Mouse (Mus musculus) left cerebral cortex, adult 2 months (tissue): ENCODE data around the gene Mrc1. TPM values are rescaled to one million over a fixed set of nuclear protein-coding genes. Genes with fewer than 3 reads are reported as not detected.

Experiments used
- DNase-seq, 2 experiments: peaks; one replicate each; pipeline ENCODE4 v3.0.0; 2021 to 2022; ENCODE audit warnings: low spot score in 2 of 2, mixed read lengths in 1 of 2; ENCODE audit errors: extremely low spot score in 1 of 2
- H3K27ac ChIP-seq: fragments of 200-600 bp; 2 replicates; pipeline ENCODE4 v1.8.1; 2022
- H3K4me3 ChIP-seq: fragments of 200-600 bp; 2 replicates; pipeline ENCODE4 v1.8.1; 2022
- CTCF ChIP-seq: fragments of 200-600 bp; IDR thresholded peaks from 2 replicates; pipeline ENCODE4 v1.8.1; 2022; ENCODE audit warnings: antibody characterized with exemption, mild to moderate bottlenecking, moderate library complexity
- intact Hi-C: fragments of 180-260 bp; cut with DNase I; formaldehyde crosslinking; loops from one replicate; pipeline ENCODE4 v1.15.1; 2025
- total RNA-seq, 2 experiments: library from RNA; stranded (reverse); gene quantifications; 2 replicates each; pipeline ENCODE4 v1.2.3; 2021

The Mrc1 gene
- total RNA-seq, 2 experiments from 2014 or later, result 5.3 to 6.1 TPM

DNA sequence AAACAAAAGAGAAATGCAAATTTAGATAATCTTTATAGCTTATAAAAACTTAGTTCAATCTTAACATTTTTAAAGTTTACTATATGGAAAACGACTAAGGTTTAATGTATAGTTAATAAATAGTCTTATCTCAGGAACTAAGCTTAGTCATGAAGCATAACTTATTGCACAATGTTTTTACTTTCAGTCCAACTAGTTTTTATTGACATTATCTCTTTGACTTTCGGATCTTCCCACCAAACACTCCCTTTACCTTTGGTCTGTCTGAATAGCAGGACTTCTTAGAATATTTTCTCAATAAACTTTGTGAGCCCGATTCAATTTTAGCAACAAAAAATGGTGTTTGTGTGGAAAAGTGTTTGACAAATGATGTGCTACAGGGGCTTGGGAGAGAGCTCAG is 12.5 kb upstream of the Mrc1 start:
- TF ChIP-seq CTCF, result no peak
- intact Hi-C loops, result no loop called here
- no peak overlapping the region for H3K27ac ChIP-seq
- no peak overlapping the region for H3K4me3 ChIP-seq
- no peak for DNase-seq

DNA sequence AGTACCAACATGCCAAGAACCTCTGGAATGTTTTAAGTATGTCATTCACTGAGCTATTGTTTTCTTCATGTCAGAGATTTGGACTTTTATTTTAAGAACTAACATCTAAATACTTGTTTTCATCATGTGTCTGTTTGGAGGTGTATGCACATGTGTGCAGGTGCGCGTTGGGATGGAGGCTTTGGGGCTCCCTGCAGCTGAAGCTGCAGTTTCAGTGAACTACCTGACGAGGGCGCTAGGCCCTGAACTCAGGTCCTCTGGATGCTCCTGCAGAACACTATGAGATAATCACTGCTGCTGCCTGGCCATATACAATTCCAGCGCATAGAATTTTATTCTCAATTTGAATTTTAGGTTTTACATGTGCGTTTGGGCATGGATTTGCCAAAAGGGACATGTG is 11.1 kb upstream of the Mrc1 start:
- Histone ChIP-seq H3K4me3 (no peak overlapping the region), H3K27ac (no peak overlapping the region)
- intact Hi-C loops, result no loop called here
- no peak for DNase-seq
- TF ChIP-seq CTCF, result no peak; the same call in 1 of the 2 replicates

DNA sequence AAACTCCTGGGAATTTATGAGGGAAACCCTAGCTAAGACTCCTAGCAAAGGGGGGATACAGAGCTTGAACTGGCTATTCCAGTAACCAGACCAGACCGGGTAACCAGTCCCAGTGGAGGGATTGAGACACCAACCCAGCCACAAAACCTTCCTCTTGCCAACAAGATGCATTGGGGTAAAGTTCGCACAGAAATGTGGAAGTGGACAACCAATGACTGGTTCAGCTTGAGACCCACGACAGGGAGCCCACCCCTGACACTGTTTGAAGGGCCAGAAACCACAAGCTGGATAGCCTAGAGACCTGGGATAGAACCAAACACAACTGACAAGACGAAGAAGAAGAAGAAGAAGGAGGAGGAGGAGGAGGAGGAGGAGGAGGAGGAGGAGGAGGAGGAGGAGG is 4.8 kb upstream of the Mrc1 start:
- no peak for TF ChIP-seq CTCF

DNA sequence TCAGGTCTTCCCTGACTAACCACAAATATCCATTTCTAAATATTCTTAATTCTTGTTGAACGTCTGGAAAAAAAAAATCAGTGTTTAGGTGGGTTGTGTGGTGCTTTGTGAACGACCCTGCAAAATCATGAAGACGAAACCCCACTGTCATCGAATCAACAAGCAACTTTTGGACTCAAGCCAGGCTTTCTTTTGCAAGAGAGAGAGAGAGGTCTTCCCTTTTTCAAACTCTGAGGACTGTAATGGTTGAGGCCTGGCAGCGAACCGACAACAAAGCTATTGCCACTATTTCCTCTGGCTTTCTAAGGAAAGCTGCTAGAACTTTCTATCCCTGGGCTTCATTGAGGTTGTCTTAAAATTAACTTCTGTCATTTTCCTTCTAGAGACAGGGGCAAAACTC is 697 bp upstream of the Mrc1 start:
- H3K4me3 ChIP-seq, result no peak overlapping the region
- no peak overlapping the region for H3K27ac ChIP-seq
- no peak for TF ChIP-seq CTCF
- no peak for DNase-seq
- intact Hi-C loops, result no loop called here

More for the DNA sequence above, 4.8 kb upstream of the Mrc1 start:
- Histone ChIP-seq H3K27ac (no peak overlapping the region), H3K4me3 (no peak overlapping the region)
- intact Hi-C loops, result no loop called here
- no peak for DNase-seq

DNA sequence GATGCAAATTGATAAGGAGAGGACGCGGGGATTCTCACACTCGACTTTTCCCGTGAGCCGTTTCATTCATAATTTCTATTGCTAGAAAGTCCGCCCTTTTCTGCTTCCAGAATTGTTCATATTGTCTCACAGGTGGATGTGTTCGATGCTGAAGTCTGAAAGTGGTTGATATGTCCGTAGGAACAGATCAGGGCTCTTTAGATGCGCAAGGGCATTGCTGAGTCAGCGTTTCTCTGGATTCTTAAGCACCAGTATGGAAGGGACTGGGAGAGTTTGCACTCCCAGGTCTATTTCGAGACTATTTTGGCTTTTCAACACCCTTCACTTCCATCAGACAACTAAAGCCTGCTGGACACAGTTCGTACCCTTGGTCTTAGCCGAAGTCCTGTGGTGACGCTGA is 787 bp downstream of the Mrc1 start:
- intact Hi-C loops, result no loop called here
- TF ChIP-seq CTCF, result no peak
- DNase-seq, result no peak
- H3K4me3 ChIP-seq, result no peak overlapping the region
- H3K27ac ChIP-seq, result no peak overlapping the region

DNA sequence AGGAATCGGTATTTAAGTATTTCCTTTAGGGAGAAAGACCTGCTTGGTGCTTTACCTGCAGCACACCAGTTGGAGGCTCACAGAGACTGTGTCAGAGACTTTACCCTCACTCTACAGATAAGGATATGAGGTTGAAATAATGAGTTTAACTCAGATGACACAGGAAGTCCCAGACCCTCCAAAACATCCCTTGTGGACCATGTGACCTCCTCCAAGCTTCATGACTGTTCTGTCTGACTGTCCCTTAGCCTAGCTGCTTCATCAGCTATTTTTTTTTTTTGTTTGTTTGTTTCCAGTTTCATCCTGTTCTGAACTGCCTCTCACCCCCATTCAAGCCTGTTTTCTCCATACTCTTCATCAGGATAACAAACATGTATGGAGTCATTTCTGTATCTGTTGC is 3.7 kb downstream of the Mrc1 start:
- intact Hi-C loops, result no loop called here
- no peak for TF ChIP-seq CTCF
- no peak overlapping the region for H3K4me3 ChIP-seq
- no peak overlapping the region for H3K27ac ChIP-seq
- DNase-seq, result no peak

DNA sequence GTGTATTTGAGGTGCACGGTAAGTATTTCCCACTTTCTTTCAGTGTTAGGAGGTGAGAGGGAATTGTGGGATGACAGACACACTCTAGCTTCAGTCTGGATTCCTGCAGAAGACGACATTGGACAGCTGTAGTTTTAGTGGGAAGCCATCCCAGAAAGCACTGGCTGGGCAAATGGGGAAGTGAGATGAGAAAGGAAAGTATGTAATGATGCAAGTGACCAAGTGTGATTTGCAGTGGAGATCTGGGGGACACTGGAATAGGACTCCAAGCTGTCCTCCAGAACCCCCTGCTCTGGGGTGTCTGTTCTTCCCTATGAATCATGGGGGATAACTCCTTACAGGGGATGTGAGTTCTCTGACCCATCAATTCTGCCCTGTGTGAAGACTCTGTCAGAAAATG is 4.8 kb downstream of the Mrc1 start:
- intact Hi-C loops, result no loop called here

DNA sequence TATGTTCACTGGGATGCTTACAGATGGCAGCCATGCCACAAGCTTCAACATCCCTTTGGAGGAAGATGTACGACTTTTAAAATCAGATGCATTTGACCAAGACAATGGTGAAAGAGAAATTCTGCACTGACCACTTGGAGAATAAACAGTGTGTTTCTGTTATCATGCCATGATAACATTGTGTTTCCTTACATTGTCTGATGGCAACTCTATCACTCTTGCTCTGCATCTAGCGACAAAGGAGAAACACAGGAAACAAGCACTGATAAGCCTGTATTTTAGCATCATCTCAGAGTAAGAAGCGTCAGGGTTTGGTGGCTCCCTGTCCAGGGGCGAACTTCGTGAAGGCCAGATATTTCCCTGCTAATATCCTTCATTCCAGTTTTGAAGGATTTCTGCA is 6.1 kb downstream of the Mrc1 start:
- no peak overlapping the region for H3K27ac ChIP-seq
- H3K4me3 ChIP-seq, result no peak overlapping the region
- no peak for TF ChIP-seq CTCF
- no peak for DNase-seq
- intact Hi-C loops, result no loop called here

More for the DNA sequence above, 4.8 kb downstream of the Mrc1 start:
- H3K4me3 ChIP-seq, result no peak overlapping the region
- TF ChIP-seq CTCF, result no peak
- DNase-seq, result no peak
- H3K27ac ChIP-seq, result no peak overlapping the region

DNA sequence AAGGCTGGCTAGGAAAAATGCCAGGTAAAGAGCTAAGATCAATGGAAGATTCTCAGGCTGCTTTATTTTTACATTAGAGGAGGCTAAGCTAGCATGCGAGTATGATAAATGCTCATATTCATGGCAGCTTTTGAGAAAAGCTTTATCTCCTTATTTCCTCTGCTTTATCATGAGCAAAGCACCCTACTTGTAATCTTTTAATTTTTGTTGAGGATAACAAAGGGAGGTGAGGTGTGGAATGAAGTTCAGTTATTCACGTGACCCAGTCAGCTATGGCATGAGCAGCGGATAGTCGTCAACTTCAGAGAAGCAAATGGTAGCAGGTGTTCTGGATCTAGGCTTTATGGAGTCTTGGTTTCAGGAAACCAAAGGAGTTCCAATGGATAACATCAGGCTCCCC is 7.7 kb downstream of the Mrc1 start:
- intact Hi-C loops, result no loop called here
- no peak for TF ChIP-seq CTCF
- Histone ChIP-seq H3K4me3 (no peak overlapping the region), H3K27ac (no peak overlapping the region)
- DNase-seq, result no peak

DNA sequence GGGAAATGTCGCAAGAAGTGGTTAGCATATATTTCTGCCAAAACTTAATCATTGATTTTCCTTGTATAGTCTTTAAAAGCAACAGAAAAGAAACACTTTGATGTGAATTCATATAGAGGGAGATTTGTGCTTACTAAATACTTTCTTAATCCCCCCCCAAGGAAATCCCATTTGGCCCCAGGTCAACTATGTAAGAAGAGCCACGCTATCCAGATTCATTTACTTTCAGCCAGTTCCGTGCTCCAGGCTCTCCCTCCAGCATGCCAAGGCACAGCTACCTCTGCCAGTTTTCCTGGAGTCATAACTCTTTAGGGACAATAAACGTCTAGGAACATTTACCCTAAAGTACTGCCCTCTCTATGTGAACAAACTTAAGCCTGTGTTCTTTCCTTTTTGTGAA is 8.5 kb downstream of the Mrc1 start:
- intact Hi-C loops, result no loop called here
- H3K4me3 ChIP-seq, result no peak overlapping the region
- DNase-seq, result no peak
- no peak for TF ChIP-seq CTCF
- H3K27ac ChIP-seq, result no peak overlapping the region

DNA sequence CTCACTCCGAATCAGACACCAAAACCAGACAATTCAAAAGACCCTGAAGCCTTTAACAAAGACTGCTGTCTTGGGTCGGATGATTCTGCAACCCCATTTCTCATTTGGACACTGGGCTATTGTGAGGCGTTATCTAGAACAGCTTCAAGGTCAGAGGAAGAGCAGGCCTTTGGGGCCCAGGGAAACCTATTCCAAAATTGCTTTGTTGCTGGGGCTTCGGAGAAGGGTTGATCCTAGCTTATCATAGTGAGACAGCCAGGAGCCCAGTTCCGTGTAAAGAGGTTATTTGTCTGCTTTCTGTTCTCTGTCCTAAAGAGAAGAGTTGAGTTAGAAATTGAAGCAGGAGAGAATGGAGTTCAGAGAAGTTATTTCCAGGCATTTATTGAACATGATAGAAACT is 10.0 kb downstream of the Mrc1 start:
- no peak overlapping the region for H3K4me3 ChIP-seq
- intact Hi-C loops, result no loop called here
- TF ChIP-seq CTCF, result no peak
- H3K27ac ChIP-seq, result no peak overlapping the region
- no peak for DNase-seq

DNA sequence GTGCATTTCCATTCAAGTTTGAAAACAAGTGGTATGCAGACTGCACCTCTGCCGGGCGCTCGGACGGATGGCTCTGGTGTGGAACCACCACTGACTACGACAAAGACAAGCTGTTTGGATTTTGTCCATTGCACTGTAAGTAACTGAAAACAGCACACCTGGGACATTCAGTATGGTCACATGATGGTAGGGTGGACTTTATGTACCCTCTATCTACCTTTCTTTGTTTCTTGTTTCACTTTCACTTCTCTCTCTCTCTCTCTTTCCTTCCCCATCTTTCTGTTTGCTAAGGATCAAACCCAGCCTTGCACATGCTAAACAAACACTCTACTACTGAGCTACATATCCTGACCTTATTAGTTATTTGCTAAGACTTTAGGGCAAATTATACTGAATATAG is 15.0 kb downstream of the Mrc1 start:
- no peak for TF ChIP-seq CTCF
- intact Hi-C loops, result no loop called here
- Histone ChIP-seq H3K27ac (no peak overlapping the region), H3K4me3 (no peak overlapping the region)
- no peak for DNase-seq

DNA sequence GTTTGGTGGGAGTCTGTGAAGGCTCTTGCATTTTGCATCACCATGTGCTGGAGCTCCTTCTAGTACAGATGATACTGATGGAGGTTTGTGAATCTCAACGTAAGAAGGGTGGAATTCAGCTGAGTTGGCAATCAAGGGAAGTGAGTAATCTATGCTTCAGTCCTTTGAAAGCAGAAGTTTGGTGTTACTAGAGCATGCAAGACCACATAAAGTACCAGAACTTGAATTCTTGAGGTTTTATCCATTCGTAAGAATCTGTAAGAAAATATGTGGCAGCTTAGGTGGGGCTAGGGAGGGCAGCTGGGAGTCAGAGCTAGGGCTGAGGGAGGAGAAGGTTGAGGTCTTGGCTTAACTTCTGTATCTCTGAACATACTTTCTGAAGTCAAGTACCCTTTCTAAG is 15.5 kb downstream of the Mrc1 start:
- no peak for DNase-seq
- H3K27ac ChIP-seq, result no peak overlapping the region
- intact Hi-C loops, result no loop called here
- H3K4me3 ChIP-seq, result no peak overlapping the region
- TF ChIP-seq CTCF, result no peak
